Mouse (Mus musculus) liver, embryonic 12.5 days (tissue): ENCODE data around the gene Dusp15. TPM values are rescaled to one million over a fixed set of nuclear protein-coding genes. Genes with fewer than 3 reads are reported as not detected.

Experiments
- ATAC-seq: fragments of 200-750 bp; cut with Nextera tagmentation; 2 replicates; pipeline ENCODE4 v1.8.0; 2017; ENCODE audit warnings: moderate number of reproducible peaks, mild to moderate bottlenecking, moderate library complexity
- H3K27ac ChIP-seq: fragments of 300-500 bp; sonication (generic); 2 replicates; pipeline ENCODE4 v1.5.1; 2016; ENCODE audit warnings: mild to moderate bottlenecking
- H3K27me3 ChIP-seq: fragments of 300-500 bp; sonication (generic); replicated peaks from 2 replicates; pipeline ENCODE4 v1.6.1; 2016; ENCODE audit warnings: mild to moderate bottlenecking, moderate library complexity
- H3K36me3 ChIP-seq: fragments of 300-500 bp; sonication (generic); 2 replicates; pipeline ENCODE4 v1.6.1; 2016; ENCODE audit warnings: mild to moderate bottlenecking, moderate library complexity
- H3K4me1 ChIP-seq: fragments of 300-500 bp; sonication (generic); 2 replicates; pipeline ENCODE4 v1.6.1; 2016
- H3K4me2 ChIP-seq: fragments of 300-500 bp; sonication (generic); 2 replicates; pipeline ENCODE4 v1.6.1; 2016; ENCODE audit warnings: mild to moderate bottlenecking, moderate library complexity
- H3K4me3 ChIP-seq: fragments of 300-500 bp; sonication (generic); 2 replicates; pipeline ENCODE4 v1.5.1; 2016; ENCODE audit warnings: mild to moderate bottlenecking, moderate library complexity
- H3K9ac ChIP-seq: fragments of 300-500 bp; sonication (generic); 2 replicates; pipeline ENCODE4 v1.6.1; 2016; ENCODE audit warnings: mild to moderate bottlenecking, moderate library complexity
- H3K9me3 ChIP-seq: fragments of 300-500 bp; sonication (generic); replicated peaks from 2 replicates; pipeline ENCODE4 v1.6.1; 2016; ENCODE audit warnings: mild to moderate bottlenecking, moderate library complexity
- WGBS: fragments of 180-500 bp; shearing (Covaris S2); methylation state at CpG from one replicate; pipeline ENCODE4 v1.1.7; 2016; ENCODE audit not compliant: insufficient replicate concordance; 5-methylcytosine and 5-hydroxymethylcytosine counted together
- polyA plus RNA-seq: library from polyadenylated mRNA; unstranded; fragments of >200 nt; fragmentation: Nextera tagmentation; extraction: Ambion mirVana; gene quantifications from 2 replicates; pipeline ENCODE4 v1.2.1, GENCODE M21; 2016

The Dusp15 gene
- polyA plus RNA-seq, 1 experiment from 2014 or later, result not detected

DNA sequence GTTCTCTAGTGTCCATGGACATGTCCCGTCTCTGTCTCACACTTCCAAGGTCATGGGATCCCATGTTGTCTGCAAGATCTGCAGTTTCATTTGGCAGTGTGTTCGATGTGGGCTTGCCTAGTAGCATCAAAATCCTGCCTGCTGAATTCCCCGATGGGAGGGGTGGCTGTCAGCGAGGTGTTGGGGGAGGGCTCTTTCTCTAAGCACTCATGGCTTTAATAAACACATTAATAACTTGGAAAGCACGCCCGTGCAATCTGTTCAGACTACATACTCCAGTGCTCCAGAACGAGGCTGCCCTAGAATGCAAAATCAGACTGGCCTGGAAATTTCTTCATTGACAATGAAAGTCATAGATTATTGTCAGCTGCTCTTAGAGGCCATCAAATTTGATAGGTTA, 4.4 kb downstream of the Dusp15 start:
- H3K4me2 ChIP-seq, result no peak overlapping the region
- H3K36me3 ChIP-seq, result no peaks in the 10 kb centered on the region
- no peak overlapping the region for H3K27ac ChIP-seq
- H3K27me3 ChIP-seq, result peaks cover 99% of the 10 kb centered on the region
- H3K4me1 ChIP-seq, result peaks cover 13% of the 10 kb centered on the region
- H3K9me3 ChIP-seq, result no peaks in the 10 kb centered on the region
- WGBS, result 51% methylated on average over 7 of the region's 7 CpGs
- H3K4me3 ChIP-seq, result no peak overlapping the region
- H3K9ac ChIP-seq, result no peak overlapping the region
- no peak for ATAC-seq

DNA sequence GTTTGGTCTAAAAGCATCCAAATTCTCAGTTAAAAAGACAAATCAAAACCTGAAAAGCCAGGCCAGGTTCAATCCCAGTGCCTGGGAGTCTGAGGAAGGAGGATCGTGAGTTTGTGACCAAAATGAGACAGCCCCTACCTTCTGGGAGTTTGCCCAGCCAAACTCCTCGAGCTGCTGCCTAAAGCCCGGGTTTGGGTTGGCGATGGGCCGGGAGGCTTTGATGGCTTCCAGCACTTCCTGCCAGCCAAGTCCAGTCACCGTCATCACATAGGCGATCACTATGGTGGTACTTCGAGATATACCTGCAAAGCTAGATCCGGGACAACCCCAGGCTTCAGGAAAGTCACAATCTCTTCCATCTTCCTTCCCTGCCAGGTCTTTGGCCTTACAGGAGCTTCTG, 7.5 kb downstream of the Dusp15 start:
- Histone ChIP-seq H3K9ac (no peak overlapping the region), H3K4me2 (no peak overlapping the region), H3K9me3 (no peaks in the 10 kb centered on the region), H3K27me3 (peaks cover 99% of the 10 kb centered on the region), H3K36me3 (no peaks in the 10 kb centered on the region), H3K27ac (no peak overlapping the region), H3K4me1 (0 out of 2 replicates have a peak, but pooled peaks cover 6% of the 10 kb centered on the region), H3K4me3 (no peak overlapping the region)
- ATAC-seq, result no peak
- 42% methylated on average over 9 of the region's 9 CpGs for WGBS

DNA sequence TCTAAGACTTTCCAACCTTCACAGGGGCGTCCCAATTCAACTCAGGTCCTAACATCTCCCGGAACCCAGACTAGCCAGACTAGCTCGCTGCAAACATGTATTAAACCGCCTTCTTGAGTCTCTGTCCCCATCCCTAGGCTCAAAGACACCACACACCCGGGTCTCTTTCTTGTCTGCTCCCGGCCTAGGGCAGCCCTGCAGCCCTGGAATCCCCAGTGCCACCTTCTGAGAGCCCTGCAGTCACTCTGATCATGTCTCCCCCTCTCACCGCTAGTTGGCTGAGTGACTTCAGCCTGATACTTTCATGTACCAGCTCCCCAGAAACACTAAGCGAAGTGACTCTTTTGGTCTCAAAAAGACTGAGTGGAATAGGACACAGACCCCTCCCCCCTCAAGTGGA, 7.9 kb downstream of the Dusp15 start:
- H3K9me3 ChIP-seq, result no peaks in the 10 kb centered on the region
- H3K27ac ChIP-seq, result no peak overlapping the region
- WGBS, result 8% methylated on average over 8 of the region's 8 CpGs
- H3K4me3 ChIP-seq, result peak overlapping the region; percentile 34; the same call in 1 of the 2 replicates
- peaks cover 99% of the 10 kb centered on the region for H3K27me3 ChIP-seq
- H3K4me1 ChIP-seq, result 0 out of 2 replicates have a peak, but pooled peaks cover 6% of the 10 kb centered on the region
- no peaks in the 10 kb centered on the region for H3K36me3 ChIP-seq
- no peak overlapping the region for H3K9ac ChIP-seq
- H3K4me2 ChIP-seq, result peak overlapping the region; percentile 57
- no peak for ATAC-seq

DNA sequence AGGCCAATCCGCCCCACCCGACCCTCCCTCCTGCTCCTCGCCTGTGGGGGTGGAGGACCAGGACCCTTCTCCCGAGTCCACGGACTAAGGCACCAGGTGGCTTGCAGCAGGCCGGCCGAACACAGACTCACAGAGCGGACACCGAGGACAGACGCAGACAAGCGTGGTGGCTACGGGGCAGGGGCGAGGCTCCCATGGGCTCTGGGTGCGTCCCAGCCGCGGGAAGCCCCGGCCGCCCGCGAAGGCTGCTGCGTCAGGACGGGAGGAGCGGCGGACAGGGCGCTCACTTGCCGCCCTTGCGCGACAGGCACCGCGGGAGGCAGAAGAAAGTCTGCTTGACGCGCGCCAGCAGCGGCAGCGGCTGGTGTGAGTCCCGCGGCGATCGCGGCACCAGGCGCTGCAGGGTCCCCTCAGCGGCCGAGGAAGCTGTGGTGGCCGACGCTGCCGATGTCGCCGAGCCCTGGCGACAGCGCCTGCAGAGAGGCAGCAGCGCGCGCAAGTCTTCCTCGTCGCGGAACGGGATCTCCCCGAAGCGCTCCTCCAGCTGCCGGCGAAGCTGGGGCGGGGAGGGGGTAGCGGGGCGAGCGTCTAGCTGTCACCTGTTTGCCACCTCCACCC, 8.5 kb downstream of the Dusp15 start:
- H3K27me3 ChIP-seq, result peaks cover 99% of the 10 kb centered on the region
- H3K9ac ChIP-seq, result no peak overlapping the region
- WGBS, result under 1% methylated on average over 65 of the region's 65 CpGs

DNA sequence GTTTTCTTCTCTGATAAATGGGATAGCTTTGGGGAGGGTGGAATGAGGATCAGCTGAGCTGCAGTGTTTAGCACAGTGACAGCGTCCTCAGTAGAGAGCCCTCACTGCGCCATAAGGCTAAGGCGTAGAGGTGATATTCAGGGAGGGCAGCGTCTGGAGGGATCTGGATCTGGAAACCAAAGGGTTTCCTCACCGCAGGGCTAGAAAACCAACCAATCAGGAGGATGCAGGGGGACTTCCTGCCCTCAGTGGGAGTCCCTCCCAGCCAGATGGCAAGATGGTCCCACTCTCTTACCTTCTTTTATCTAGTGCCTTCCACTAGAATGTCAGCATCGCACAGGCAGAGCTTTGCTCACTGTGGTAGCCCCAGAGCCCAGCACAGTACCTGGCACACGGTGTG, 9.7 kb downstream of the Dusp15 start:
- Histone ChIP-seq H3K4me1 (0 out of 2 replicates have a peak, but pooled peaks cover 6% of the 10 kb centered on the region), H3K4me3 (no peak overlapping the region), H3K36me3 (no peaks in the 10 kb centered on the region), H3K27ac (no peak overlapping the region), H3K4me2 (no peak overlapping the region), H3K27me3 (peaks cover 88% of the 10 kb centered on the region), H3K9ac (no peak overlapping the region), H3K9me3 (no peaks in the 10 kb centered on the region)
- 13% methylated on average over 7 of the region's 7 CpGs for WGBS
- ATAC-seq, result no peak

More for the DNA sequence above, 8.5 kb downstream of the Dusp15 start:
- Histone ChIP-seq H3K27ac (no peak overlapping the region), H3K36me3 (no peaks in the 10 kb centered on the region), H3K4me2 (peak overlapping the region; percentile 57), H3K4me1 (0 out of 2 replicates have a peak, but pooled peaks cover 6% of the 10 kb centered on the region), H3K4me3 (peak overlapping the region; percentile 34), H3K9me3 (no peaks in the 10 kb centered on the region)
- no peak for ATAC-seq

DNA sequence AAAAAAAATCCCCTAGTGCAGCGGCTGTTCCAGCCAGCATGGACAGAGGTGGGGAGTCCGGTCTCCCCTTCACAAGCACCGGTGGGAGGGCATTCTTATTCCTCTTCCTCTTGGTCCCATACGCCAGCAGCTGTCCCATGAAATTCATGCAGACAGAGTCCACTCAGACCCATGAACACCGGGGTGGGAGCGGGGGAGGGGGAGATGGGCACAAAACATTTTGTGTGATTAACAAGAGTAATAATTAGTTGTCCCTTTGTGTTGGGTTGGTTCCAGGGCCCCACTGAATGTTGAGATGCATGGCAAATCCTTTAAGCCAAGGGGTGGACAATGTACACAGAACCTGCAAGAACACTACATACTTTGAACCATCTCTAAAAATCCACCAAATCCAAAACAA, 10.4 kb downstream of the Dusp15 start:
- Histone ChIP-seq H3K36me3 (no peaks in the 10 kb centered on the region), H3K4me3 (no peak overlapping the region), H3K9ac (no peak overlapping the region), H3K27ac (no peak overlapping the region), H3K9me3 (no peaks in the 10 kb centered on the region), H3K27me3 (peaks cover 81% of the 10 kb centered on the region), H3K4me2 (no peak overlapping the region), H3K4me1 (0 out of 2 replicates have a peak, but pooled peaks cover 6% of the 10 kb centered on the region)
- no peak for ATAC-seq
- WGBS, result 60% methylated on average over 6 of the region's 6 CpGs

DNA sequence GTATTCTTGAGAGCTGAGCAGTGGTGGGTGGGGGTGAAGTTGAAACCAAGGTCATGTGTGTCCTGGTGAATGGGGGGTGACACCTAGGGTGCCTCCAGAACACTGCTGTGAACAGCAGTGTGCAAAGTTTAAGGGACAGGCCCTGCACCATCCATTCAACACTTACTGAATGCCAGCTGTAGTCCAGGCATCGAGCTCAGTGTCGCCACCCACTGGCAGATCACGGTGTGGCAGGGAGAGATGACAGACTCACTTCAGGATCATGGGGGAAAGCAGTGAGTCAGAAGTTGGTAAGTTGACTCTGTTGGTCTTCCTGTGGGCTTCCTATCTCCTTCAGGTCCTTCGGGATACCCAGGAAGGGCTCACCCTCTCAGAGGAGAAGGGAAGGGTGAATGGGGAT, 11.7 kb downstream of the Dusp15 start:
- Histone ChIP-seq H3K27me3 (peaks cover 78% of the 10 kb centered on the region), H3K27ac (no peak overlapping the region), H3K9ac (no peak overlapping the region), H3K4me3 (no peak overlapping the region), H3K36me3 (no peaks in the 10 kb centered on the region), H3K4me1 (0 out of 2 replicates have a peak, but pooled peaks cover 6% of the 10 kb centered on the region), H3K9me3 (no peaks in the 10 kb centered on the region), H3K4me2 (no peak overlapping the region)
- no peak for ATAC-seq
- 3% methylated on average over 4 of the region's 4 CpGs for WGBS

DNA sequence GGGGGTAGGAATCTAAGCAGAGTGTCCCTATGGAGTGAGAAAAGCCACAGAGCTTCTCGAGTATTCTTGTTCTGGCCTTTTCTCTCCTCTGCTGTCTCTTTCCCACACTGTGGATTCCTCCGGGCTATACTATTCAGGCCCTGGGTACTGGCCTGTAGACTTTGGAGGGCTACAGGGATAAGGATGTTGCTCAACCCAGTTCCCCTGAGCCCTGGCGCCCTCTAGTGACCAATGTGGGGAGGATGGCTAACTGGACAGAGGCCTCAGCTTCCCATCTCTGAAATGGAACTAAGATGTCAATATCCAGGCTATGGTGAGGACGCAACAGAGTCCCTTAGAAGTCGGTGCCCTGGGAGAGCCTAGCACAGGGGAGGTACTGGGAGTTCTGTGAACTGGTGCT, 17.9 kb downstream of the Dusp15 start:
- no peak overlapping the region for H3K9ac ChIP-seq
- H3K4me2 ChIP-seq, result no peak overlapping the region
- H3K27me3 ChIP-seq, result peaks cover 15% of the 10 kb centered on the region
- no peaks in the 10 kb centered on the region; the same call in 1 of the 2 replicates for H3K4me1 ChIP-seq
- WGBS, result 20% methylated on average over 5 of the region's 5 CpGs
- H3K9me3 ChIP-seq, result no peaks in the 10 kb centered on the region
- H3K27ac ChIP-seq, result no peak overlapping the region
- H3K36me3 ChIP-seq, result no peaks in the 10 kb centered on the region
- ATAC-seq, result peak; percentile 24; the same call in 1 of the 2 replicates
- no peak overlapping the region for H3K4me3 ChIP-seq

DNA sequence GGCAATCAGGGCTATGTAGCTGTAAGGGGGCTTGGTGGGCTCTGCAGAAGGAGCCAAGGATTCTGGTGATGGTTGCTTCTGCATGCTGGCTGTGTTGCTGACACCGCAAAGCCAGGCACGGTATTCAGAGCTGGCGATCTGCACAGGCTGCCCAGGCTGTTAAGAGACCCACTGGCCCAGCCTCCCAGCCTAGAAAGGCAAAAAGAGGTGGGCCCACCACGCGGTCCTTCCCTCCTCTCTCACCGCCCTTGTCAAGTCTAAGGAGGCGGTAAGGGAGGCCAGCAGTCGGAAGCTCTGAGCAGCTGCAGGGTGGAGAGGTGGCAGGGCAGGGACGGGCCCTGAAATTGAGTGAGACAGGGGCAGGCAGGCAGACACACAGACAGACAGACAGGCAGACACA, 18.4 kb downstream of the Dusp15 start, which contains the start of gene Foxs1:
Foxs1 (minus strand) TSS at position 161 of the 400 bp plus-strand sequence.
- no peak for ATAC-seq
- no peak within 1 kb of the TSS for H3K27ac ChIP-seq
- H3K9ac ChIP-seq, result no peak within 1 kb of the TSS
- no peak within 1 kb of the TSS for H3K4me2 ChIP-seq
- no peaks in the 10 kb centered on the region; the same call in 1 of the 2 replicates for H3K4me1 ChIP-seq
- WGBS, result 36% methylated on average over 8 of the region's 9 CpGs
- H3K36me3 ChIP-seq, result no peaks in the 10 kb centered on the region
- H3K27me3 ChIP-seq, result peaks cover 10% of the 10 kb centered on the region; the same call in 1 of the 2 replicates
- H3K9me3 ChIP-seq, result no peaks in the 10 kb centered on the region
- H3K4me3 ChIP-seq, result no peak within 1 kb of the TSS

DNA sequence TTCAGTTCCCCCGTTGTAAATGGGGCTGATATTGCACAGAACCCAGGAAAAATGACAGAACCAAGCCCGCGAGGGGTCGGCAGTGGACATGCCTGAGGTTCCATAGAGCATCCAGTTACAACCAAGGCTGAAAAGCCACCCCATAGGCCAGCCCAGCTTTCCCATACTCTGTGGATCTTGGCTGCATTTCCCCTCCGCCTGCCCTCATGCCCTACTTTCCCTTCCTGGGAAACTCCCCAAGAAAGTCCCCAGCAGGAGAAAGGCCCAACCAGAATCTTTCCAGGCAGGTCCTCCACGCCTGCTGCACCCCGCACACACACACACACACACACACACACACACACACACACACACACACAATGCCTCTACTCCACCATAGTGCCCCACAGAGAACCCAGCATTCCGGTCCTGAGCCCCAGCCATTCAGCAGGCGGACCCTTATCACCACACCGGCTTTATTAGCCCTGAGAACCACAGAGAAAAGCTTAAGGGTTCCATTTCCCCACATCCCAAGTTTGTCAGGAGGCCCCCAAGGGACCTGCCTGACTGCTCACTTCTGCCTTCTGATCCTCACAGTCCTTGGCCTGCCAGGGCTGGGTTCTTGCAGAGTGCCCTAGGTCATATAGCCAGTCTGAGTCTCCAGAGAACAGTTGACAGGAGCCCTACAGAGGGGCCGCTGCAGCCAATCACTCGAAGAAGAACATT, 19.9 kb downstream of the Dusp15 start:
- H3K4me3 ChIP-seq, result no peak overlapping the region
- WGBS, result 61% methylated on average over 10 of the region's 12 CpGs
- H3K27me3 ChIP-seq, result peaks cover 9% of the 10 kb centered on the region; the same call in 1 of the 2 replicates
- ATAC-seq, result no peak
- no peak overlapping the region for H3K27ac ChIP-seq
- H3K4me1 ChIP-seq, result no peaks in the 10 kb centered on the region; the same call in 1 of the 2 replicates
- H3K4me2 ChIP-seq, result no peak overlapping the region
- no peaks in the 10 kb centered on the region for H3K36me3 ChIP-seq
- H3K9me3 ChIP-seq, result no peaks in the 10 kb centered on the region
- H3K9ac ChIP-seq, result no peak overlapping the region

DNA sequence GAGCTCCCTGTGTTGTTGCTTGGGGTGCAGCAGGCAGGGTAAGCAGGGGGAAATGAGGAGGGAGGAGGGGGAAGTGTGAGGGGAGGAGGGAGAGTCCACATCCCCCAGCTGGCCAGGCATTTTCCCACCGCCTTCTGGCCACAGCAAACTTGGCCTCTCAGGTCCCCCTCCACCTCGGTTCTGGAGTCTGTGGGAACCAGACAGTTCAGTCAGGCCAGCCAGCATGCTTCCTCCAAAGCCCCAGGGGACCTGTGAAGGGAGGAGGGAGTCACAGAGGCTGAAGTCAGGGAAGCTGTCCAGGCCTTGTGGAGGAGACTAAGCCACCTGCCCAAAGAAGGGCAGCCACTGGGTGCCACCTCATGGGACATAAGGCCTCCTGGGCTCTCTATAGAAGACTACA, 21.2 kb downstream of the Dusp15 start:
- no peaks in the 10 kb centered on the region for H3K9me3 ChIP-seq
- peaks cover 11% of the 10 kb centered on the region; the same call in 1 of the 2 replicates for H3K4me1 ChIP-seq
- no peak overlapping the region for H3K4me3 ChIP-seq
- peaks cover 3% of the 10 kb centered on the region; the same call in 1 of the 2 replicates for H3K27me3 ChIP-seq
- H3K36me3 ChIP-seq, result no peaks in the 10 kb centered on the region
- ATAC-seq, result no peak
- no peak overlapping the region for H3K27ac ChIP-seq
- no peak overlapping the region for H3K4me2 ChIP-seq
- H3K9ac ChIP-seq, result no peak overlapping the region
- 31% methylated on average over 2 of the region's 2 CpGs for WGBS

DNA sequence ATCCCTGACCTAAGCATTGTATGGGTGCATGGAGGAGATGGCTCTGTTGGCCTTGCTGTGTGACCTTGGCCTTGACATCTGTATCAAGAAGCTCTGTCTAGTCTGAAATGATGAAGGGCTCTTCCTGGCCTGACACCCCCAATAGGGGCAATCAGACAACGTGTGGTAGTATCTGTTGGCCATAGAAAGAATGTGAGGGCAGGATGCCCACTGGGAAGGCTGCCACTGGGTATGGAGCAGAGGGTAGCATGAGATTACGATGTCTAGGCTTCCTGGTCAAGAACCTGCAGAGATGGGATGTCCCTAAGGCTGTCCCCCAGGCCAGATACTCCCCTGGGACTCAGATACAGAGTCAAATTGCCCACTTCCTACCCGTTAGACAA, 22.5 kb downstream of the Dusp15 start:
- ATAC-seq, result no peak
- WGBS, result 46% methylated on average over 3 of the region's 3 CpGs
- no peaks in the 10 kb centered on the region; the same call in 1 of the 2 replicates for H3K27me3 ChIP-seq
- no peak overlapping the region for H3K9ac ChIP-seq
- H3K36me3 ChIP-seq, result no peaks in the 10 kb centered on the region
- H3K4me1 ChIP-seq, result peaks cover 24% of the 10 kb centered on the region
- no peak overlapping the region for H3K27ac ChIP-seq
- H3K4me2 ChIP-seq, result no peak overlapping the region
- H3K9me3 ChIP-seq, result no peaks in the 10 kb centered on the region
- no peak overlapping the region for H3K4me3 ChIP-seq
